Mouse (Mus musculus): ENCODE measurements around the gene Hist2h2ab.
"Not testable (repeated sequence)": the region's sequence is repeated elsewhere in the genome, so short reads cannot be mapped to it uniquely, and the experiment has no call there.

Hist2h2ab gene

GRCm38 (mm10) chr3:96237335-96237903 is 17.8 kb downstream of the Hist2h2ab start:
- DNase-seq (ENCODE audit: low read depth, low spot score): no peak

- DNase-seq (ENCODE audit: low read depth, low spot score): no peak
Measured at GRCm38 (mm10) chr3:96237904-96238511, 18.3 kb downstream of the Hist2h2ab start.

GRCm38 (mm10) chr3:96238954-96239793 is 19.5 kb downstream of the Hist2h2ab start, which contains the start of gene Hist2h3c2:
Gene Hist2h3c2 (minus strand): TSS chr3:96239127.
- not testable (repeated sequence) for DNase-seq (ENCODE audit: low read depth, low spot score)

GRCm38 (mm10) chr3:96239949-96240798 is 20.5 kb downstream of the Hist2h2ab start, which contains the start of gene Hist2h2aa2:
Gene Hist2h2aa2 (minus strand): TSS chr3:96240276.
- peak; percentile 90 for DNase-seq (ENCODE audit: low read depth, low spot score)

- no peak for DNase-seq (ENCODE audit: low read depth, low spot score)
Measured at GRCm38 (mm10) chr3:96240799-96241197, 21.1 kb downstream of the Hist2h2ab start.

GRCm38 (mm10) chr3:96243921-96244572 is 24.4 kb downstream of the Hist2h2ab start:
- DNase-seq (ENCODE audit: low read depth, low spot score): no peak

- peak; percentile 91 for DNase-seq (ENCODE audit: low read depth, low spot score)
Measured at GRCm38 (mm10) chr3:96245003-96245886, 25.6 kb downstream of the Hist2h2ab start, which contains the start of gene Hist2h2aa1. Gene Hist2h2aa1 (plus strand): TSS chr3:96245497.

GRCm38 (mm10) chr3:96246018-96246417 is 26.4 kb downstream of the Hist2h2ab start:
- not testable (repeated sequence) for DNase-seq (ENCODE audit: low read depth, low spot score)

- not testable (repeated sequence) for DNase-seq (ENCODE audit: low read depth, low spot score)
Measured at GRCm38 (mm10) chr3:96246427-96246856, 26.8 kb downstream of the Hist2h2ab start, which contains the start of gene Hist2h3c1. Gene Hist2h3c1 (plus strand): TSS chr3:96246685.

GRCm38 (mm10) chr3:96247356-96248140 is 27.9 kb downstream of the Hist2h2ab start:
- DNase-seq (ENCODE audit: low read depth, low spot score): no peak

GRCm38 (mm10) chr3:96248141-96249033 is 28.7 kb downstream of the Hist2h2ab start:
- no peak for DNase-seq (ENCODE audit: low read depth, low spot score)

GRCm38 (mm10) chr3:96249034-96249345 is 29.3 kb downstream of the Hist2h2ab start:
- no peak for DNase-seq (ENCODE audit: low read depth, low spot score)

- DNase-seq (ENCODE audit: low read depth, low spot score): no peak
Measured at GRCm38 (mm10) chr3:96250890-96251289, 31.2 kb downstream of the Hist2h2ab start.

- no peak for DNase-seq (ENCODE audit: low read depth, low spot score)
Measured at GRCm38 (mm10) chr3:96251787-96252186, 32.1 kb downstream of the Hist2h2ab start.

- DNase-seq (ENCODE audit: low read depth, low spot score): peak; percentile 58
Measured at GRCm38 (mm10) chr3:96254683-96255355, 35.2 kb downstream of the Hist2h2ab start.

GRCm38 (mm10) chr3:96255926-96256593 is 36.4 kb downstream of the Hist2h2ab start:
- no peak for DNase-seq (ENCODE audit: low read depth, low spot score)

- DNase-seq (ENCODE audit: low read depth, low spot score): no peak
Measured at GRCm38 (mm10) chr3:96257190-96257589, 37.5 kb downstream of the Hist2h2ab start.

All from brain, adult 2 months (tissue).